Mouse (Mus musculus) induced T-regulatory cell, adult 2 months (primary cell): Measurements from ENCODE around the gene Ankmy1.

Experiments used
- DNase-seq: peaks from one replicate; pipeline ENCODE4 v3.0.0-alpha.2; 2012; ENCODE audit warnings: low read depth

The Ankmy1 gene

GRCm38 (mm10) chr1:92910925-92911720 is 8.4 kb upstream of the Ankmy1 start:
- peak; percentile 62 for DNase-seq

- DNase-seq: peak; percentile 85
Observed at GRCm38 (mm10) chr1:92910239-92910885, 7.7 kb upstream of the Ankmy1 start, which contains the start of gene Rnpepl1. Gene Rnpepl1, plus strand, starts transcription at chr1:92910783.

GRCm38 (mm10) chr1:92909068-92909467 is 6.4 kb upstream of the Ankmy1 start:
- peak; percentile 70 for DNase-seq

- peak; percentile 10 for DNase-seq
Observed at GRCm38 (mm10) chr1:92908664-92909063, 6.0 kb upstream of the Ankmy1 start.

GRCm38 (mm10) chr1:92907632-92908360 is 5.1 kb upstream of the Ankmy1 start:
- DNase-seq: peak; percentile 25

GRCm38 (mm10) chr1:92906779-92907631 is 4.3 kb upstream of the Ankmy1 start, which contains the start of gene Dusp28:
Gene Dusp28, plus strand, starts transcription at chr1:92906981.
- peak; percentile 93 for DNase-seq

- DNase-seq: peak; percentile 71
Observed at GRCm38 (mm10) chr1:92905703-92906310, 3.1 kb upstream of the Ankmy1 start.

- no peak for DNase-seq
Observed at GRCm38 (mm10) chr1:92903627-92904026, 921 bp upstream of the Ankmy1 start.

- peak; percentile 82 for DNase-seq
Observed at GRCm38 (mm10) chr1:92895089-92895488, 7.6 kb downstream of the Ankmy1 start.

- DNase-seq: no peak
Observed at GRCm38 (mm10) chr1:92893896-92894295, 8.8 kb downstream of the Ankmy1 start.

GRCm38 (mm10) chr1:92892791-92893190 is 9.9 kb downstream of the Ankmy1 start:
- no peak for DNase-seq

- DNase-seq: no peak
Observed at GRCm38 (mm10) chr1:92888901-92889655, 13.6 kb downstream of the Ankmy1 start.

- no peak for DNase-seq
Observed at GRCm38 (mm10) chr1:92881982-92882381, 20.7 kb downstream of the Ankmy1 start.

GRCm38 (mm10) chr1:92880101-92880500 is 22.6 kb downstream of the Ankmy1 start:
- no peak for DNase-seq

GRCm38 (mm10) chr1:92879266-92879665 is 23.4 kb downstream of the Ankmy1 start:
- no peak for DNase-seq

GRCm38 (mm10) chr1:92878066-92878741 is 24.5 kb downstream of the Ankmy1 start:
- no peak for DNase-seq

- no peak for DNase-seq
Observed at GRCm38 (mm10) chr1:92877431-92877978, 25.2 kb downstream of the Ankmy1 start.

GRCm38 (mm10) chr1:92875360-92876111 is 27.2 kb downstream of the Ankmy1 start:
- DNase-seq: no peak

GRCm38 (mm10) chr1:92874011-92874410 is 28.7 kb downstream of the Ankmy1 start:
- no peak for DNase-seq
